Mouse (Mus musculus): ENCODE results near the gene Gfap.

The Gfap gene

GRCm38 (mm10) chr11:102900763-102901162 lies at the start of gene Gfap:
Gene Gfap, minus strand, starts transcription at chr11:102900912.
- peak in 1 of 2 experiments; percentile 64 for DNase-seq (ENCODE audit: low spot score in 2 of 2)

- DNase-seq (ENCODE audit: low spot score in 2 of 2) = peak in 1 of 2 experiments; percentile 7
Measured at GRCm38 (mm10) chr11:102948043-102948961, 47.6 kb upstream of the Gfap start.

GRCm38 (mm10) chr11:102946992-102947343 lies 46.3 kb upstream of the Gfap start:
- peak in 1 of 2 experiments; percentile 20 for DNase-seq (ENCODE audit: low spot score in 2 of 2)

- peak; percentile 60 to 68 for DNase-seq (ENCODE audit: low spot score in 2 of 2)
Measured at GRCm38 (mm10) chr11:102946265-102946991, 45.7 kb upstream of the Gfap start, which contains the start of gene C1ql1. Gene C1ql1, minus strand, starts transcription at chr11:102946688.

- DNase-seq (ENCODE audit: low spot score in 2 of 2) = no peak
Measured at GRCm38 (mm10) chr11:102945306-102946264, 44.9 kb upstream of the Gfap start.

GRCm38 (mm10) chr11:102941236-102941635 lies 40.5 kb upstream of the Gfap start:
- no peak for DNase-seq (ENCODE audit: low spot score in 2 of 2)

- DNase-seq (ENCODE audit: low spot score in 2 of 2) = no peak
Measured at GRCm38 (mm10) chr11:102939024-102939675, 38.4 kb upstream of the Gfap start.

- DNase-seq (ENCODE audit: low spot score in 2 of 2) = no peak
Measured at GRCm38 (mm10) chr11:102937529-102938182, 36.9 kb upstream of the Gfap start.

GRCm38 (mm10) chr11:102936272-102936671 lies 35.6 kb upstream of the Gfap start:
- no peak for DNase-seq (ENCODE audit: low spot score in 2 of 2)

- DNase-seq (ENCODE audit: low spot score in 2 of 2) = no peak
Measured at GRCm38 (mm10) chr11:102930672-102931071, 30.0 kb upstream of the Gfap start.

- DNase-seq (ENCODE audit: low spot score in 2 of 2) = peak in 1 of 2 experiments; percentile 52
Measured at GRCm38 (mm10) chr11:102925351-102925717, 24.6 kb upstream of the Gfap start.

GRCm38 (mm10) chr11:102924557-102925350 lies 24.0 kb upstream of the Gfap start, which contains the start of gene Kif18b:
Gene Kif18b, minus strand, starts transcription at chr11:102925124.
- DNase-seq (ENCODE audit: low spot score in 2 of 2) = peak; percentile 90 to 92

GRCm38 (mm10) chr11:102921491-102921890 lies 20.8 kb upstream of the Gfap start:
- DNase-seq (ENCODE audit: low spot score in 2 of 2) = no peak

GRCm38 (mm10) chr11:102918077-102918476 lies 17.4 kb upstream of the Gfap start:
- no peak for DNase-seq (ENCODE audit: low spot score in 2 of 2)

- DNase-seq (ENCODE audit: low spot score in 2 of 2) = no peak
Measured at GRCm38 (mm10) chr11:102915380-102915779, 14.7 kb upstream of the Gfap start.

- no peak for DNase-seq (ENCODE audit: low spot score in 2 of 2)
Measured at GRCm38 (mm10) chr11:102911376-102911775, 10.7 kb upstream of the Gfap start.

GRCm38 (mm10) chr11:102903654-102904053 lies 2.9 kb upstream of the Gfap start:
- DNase-seq (ENCODE audit: low spot score in 2 of 2) = no peak

- no peak for DNase-seq (ENCODE audit: low spot score in 2 of 2)
Measured at GRCm38 (mm10) chr11:102902107-102902506, 1.4 kb upstream of the Gfap start.

- no peak for DNase-seq (ENCODE audit: low spot score in 2 of 2)
Measured at GRCm38 (mm10) chr11:102901199-102901598, 487 bp upstream of the Gfap start.

- no peak for DNase-seq (ENCODE audit: low spot score in 2 of 2)
Measured at GRCm38 (mm10) chr11:102898408-102898807, 2.3 kb downstream of the Gfap start.

All from thymus, postnatal 10 days (tissue).